Mouse (Mus musculus) B cell, adult 62 days (primary cell): ENCODE data around the gene St6gal2. TPM values are rescaled to one million over a fixed set of nuclear protein-coding genes. Genes with fewer than 3 reads are reported as not detected.

ENCODE experiments used
- total RNA-seq: library from RNA; stranded (reverse); gene quantifications from 4 replicates; pipeline ENCODE4 v1.2.4, GENCODE M21; 2023

St6gal2 gene
- total RNA-seq = not detected in 4 replicates

DNA sequence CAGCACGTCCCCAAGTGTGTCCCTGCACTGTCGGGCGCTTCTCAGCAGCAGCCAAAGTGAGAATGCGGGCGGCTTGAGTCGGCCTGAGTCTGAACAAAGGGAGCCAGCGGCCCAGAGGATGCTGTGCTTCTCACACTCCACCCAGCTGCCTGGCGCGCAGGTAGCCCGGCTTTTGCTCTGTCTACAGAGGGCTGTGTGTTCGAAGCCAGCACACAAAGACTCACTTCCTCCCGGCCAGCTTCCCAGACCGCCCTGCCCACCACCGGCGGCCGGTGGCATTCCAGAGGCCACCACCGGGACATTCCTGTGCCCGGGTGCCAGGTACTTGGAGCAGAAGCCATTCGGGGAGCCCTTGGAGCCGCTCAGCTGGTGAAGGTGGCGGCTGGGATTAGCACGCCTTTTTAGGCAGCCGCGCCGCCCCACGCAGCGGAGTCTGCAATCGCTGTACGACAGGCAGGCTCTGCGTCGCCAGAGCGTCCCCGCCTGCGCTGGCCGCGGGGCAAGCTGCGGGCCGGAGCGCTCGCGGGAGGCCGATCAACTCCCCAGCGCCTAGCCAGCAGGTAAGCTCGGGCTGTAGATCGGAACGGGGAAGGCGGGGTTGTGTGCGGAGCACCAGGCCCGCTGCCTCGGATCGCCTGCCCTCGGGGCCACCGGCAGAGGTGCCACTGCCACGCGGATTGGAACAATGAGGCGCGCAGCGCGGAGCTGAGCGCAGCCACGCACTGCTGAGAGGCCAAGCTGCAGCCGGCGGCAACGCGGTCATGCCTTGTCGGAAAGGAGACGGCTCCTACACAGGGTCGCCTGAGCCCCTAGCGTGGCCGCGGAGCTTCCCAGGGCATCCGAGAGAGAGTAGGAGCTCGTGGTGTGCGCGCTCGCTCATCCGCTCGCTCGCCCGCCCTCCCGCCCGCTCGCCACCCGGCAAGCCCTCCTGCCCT lies at the start of gene St6gal2:
Gene St6gal2 (plus strand): TSS at position 133 of the 935 bp plus-strand sequence.

Other genes starting within 250 kb of the St6gal2 start
- gene Vmn2r118, start 179.8 kb downstream of the St6gal2 start, total RNA-seq = not detected in 4 replicates